Mouse (Mus musculus) heart, adult 2 months (tissue): ENCODE measurements at regions not wholly inside any gene's neighbourhood (a gene's known extent, or its start where the extent isn't known, plus 50 kb on each side); places are given as distances from the start of the nearest gene placed in this dataset.
"Not testable (repeated sequence)": the region's sequence is repeated elsewhere in the genome, so short reads cannot be mapped to it uniquely, and the experiment has no call there.

ENCODE experiments used
- DNase-seq, 2 experiments: peaks; one replicate each; pipeline ENCODE4 v3.0.0; 2021
- H3K27ac ChIP-seq: fragments of 200-600 bp; 2 replicates; pipeline ENCODE4 v1.8.1; 2022
- H3K27me3 ChIP-seq: fragments of 200-500 bp; 2 replicates; pipeline ENCODE4 v1.6.1; 2012; ENCODE audit warnings: mild to moderate bottlenecking, low read length, inconsistent platforms, mixed read lengths; ENCODE audit not compliant: control insufficient read depth, insufficient read depth
- H3K36me3 ChIP-seq: fragments of 200-500 bp; 2 replicates; pipeline ENCODE4 v1.6.1; 2012; ENCODE audit warnings: low read length, inconsistent platforms; ENCODE audit not compliant: control insufficient read depth, insufficient read depth
- H3K4me1 ChIP-seq: fragments of 200-500 bp; 2 replicates; pipeline ENCODE4 v1.6.1; 2011; ENCODE audit warnings: low read length; ENCODE audit not compliant: control insufficient read depth, insufficient read depth
- H3K4me3 ChIP-seq: fragments of 200-600 bp; 2 replicates; pipeline ENCODE4 v1.8.1; 2022
- H3K79me2 ChIP-seq: fragments of 200-500 bp; replicated peaks from 2 replicates; pipeline ENCODE4 v1.6.1; 2012; ENCODE audit warnings: mild to moderate bottlenecking, inconsistent platforms, low read length, moderate library complexity, mixed read lengths; ENCODE audit not compliant: control insufficient read depth, insufficient read depth
- H3K9ac ChIP-seq: fragments of 200-500 bp; 2 replicates; pipeline ENCODE4 v1.6.1; 2012; ENCODE audit warnings: low read depth, mild to moderate bottlenecking, control low read depth, inconsistent platforms, low read length, mixed read lengths
- CTCF ChIP-seq: fragments of 200-600 bp; IDR thresholded peaks from 2 replicates; pipeline ENCODE4 v1.8.1; 2022; ENCODE audit warnings: antibody characterized with exemption, mild to moderate bottlenecking, moderate library complexity
- EP300 ChIP-seq: fragments of 200-500 bp; IDR thresholded peaks from 2 replicates; pipeline ENCODE4 v1.6.1; 2011; ENCODE audit warnings: low read depth, low read length, control low read depth; ENCODE audit not compliant: insufficient read depth
- POLR2A ChIP-seq: fragments of 200-500 bp; IDR thresholded peaks from 2 replicates; pipeline ENCODE4 v1.6.1; 2011; ENCODE audit warnings: mild to moderate bottlenecking, low read depth, low read length, control low read depth; ENCODE audit not compliant: insufficient read depth
- WGBS: fragments of 180-500 bp; shearing (Covaris S2); methylation state at CpG from one replicate; pipeline ENCODE4 v1.1.7; 2018; 5-methylcytosine and 5-hydroxymethylcytosine counted together
- intact Hi-C: fragments of 180-260 bp; cut with DNase I; formaldehyde crosslinking; loops from one replicate; pipeline ENCODE4 v1.15.1; 2025

DNA sequence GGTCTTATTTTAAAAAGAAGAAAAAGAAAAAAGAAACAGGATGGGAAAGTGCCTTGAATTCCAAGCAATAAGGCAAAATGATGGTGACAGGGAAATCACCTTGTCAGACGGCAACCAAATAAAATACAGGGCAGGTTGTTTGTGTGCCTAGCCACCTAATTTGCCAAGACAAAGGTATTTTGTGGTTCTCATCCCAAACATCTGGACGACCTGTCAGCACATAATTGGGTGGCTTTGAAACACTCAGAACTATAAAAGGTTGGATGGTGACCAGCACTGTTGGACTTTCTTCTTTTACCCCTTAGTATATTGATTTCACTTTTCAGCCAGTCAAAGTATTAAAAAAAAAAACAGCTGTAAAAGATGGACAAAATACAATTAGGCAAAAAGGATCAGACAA is 58.8 kb upstream of the Gm12728 start:
- Histone ChIP-seq H3K4me3 (no peak overlapping the region), H3K36me3 (no peaks in the 10 kb centered on the region), H3K27ac (no peak overlapping the region), H3K4me1 (no peaks in the 10 kb centered on the region), H3K27me3 (no peaks in the 10 kb centered on the region), H3K79me2 (no peaks in the 10 kb centered on the region), H3K9ac (no peak overlapping the region)
- WGBS = 89% methylated on average over 2 of the region's 2 CpGs
- intact Hi-C loops = loop anchor here (10.0 kb wide), 1 partner anchor 576 kb away; the partner anchor contains the start of gene Plpp3
- TF ChIP-seq CTCF (no peak), POLR2A (no peak), EP300 (no peak)
- DNase-seq = no peak

DNA sequence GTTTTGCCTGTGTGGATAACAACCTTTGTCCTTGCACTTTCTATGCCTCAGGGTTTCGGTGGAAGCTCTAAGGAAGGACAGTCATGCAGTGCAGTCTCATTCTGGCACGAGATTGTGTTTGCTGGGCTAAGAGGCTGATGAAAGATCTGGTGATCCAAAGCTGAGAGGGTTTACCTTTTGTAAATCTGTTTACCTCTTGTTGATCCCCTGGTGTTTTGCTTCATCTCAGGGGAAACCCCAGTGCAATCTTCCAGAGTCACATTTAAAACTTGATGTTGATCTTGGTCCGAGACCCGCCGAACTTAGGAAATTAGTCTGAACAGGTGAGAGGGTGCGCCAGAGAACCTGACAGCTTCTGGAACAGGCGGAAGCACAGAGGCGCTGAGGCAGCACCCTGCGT is 54.6 kb upstream of the Gm12728 start:
- H3K79me2 ChIP-seq, H3K36me3 ChIP-seq, H3K4me3 ChIP-seq, H3K27me3 ChIP-seq, H3K9ac ChIP-seq, H3K4me1 ChIP-seq, H3K27ac ChIP-seq, DNase-seq: not testable (repeated sequence)
- 92% methylated on average over 7 of the region's 9 CpGs for WGBS
- intact Hi-C loops = loop anchor here (10.0 kb wide), 1 partner anchor 580 kb away; the partner anchor contains the start of gene Plpp3
